Mouse (Mus musculus): ENCODE measurements around the gene Nos1ap.

Nos1ap gene

DNA sequence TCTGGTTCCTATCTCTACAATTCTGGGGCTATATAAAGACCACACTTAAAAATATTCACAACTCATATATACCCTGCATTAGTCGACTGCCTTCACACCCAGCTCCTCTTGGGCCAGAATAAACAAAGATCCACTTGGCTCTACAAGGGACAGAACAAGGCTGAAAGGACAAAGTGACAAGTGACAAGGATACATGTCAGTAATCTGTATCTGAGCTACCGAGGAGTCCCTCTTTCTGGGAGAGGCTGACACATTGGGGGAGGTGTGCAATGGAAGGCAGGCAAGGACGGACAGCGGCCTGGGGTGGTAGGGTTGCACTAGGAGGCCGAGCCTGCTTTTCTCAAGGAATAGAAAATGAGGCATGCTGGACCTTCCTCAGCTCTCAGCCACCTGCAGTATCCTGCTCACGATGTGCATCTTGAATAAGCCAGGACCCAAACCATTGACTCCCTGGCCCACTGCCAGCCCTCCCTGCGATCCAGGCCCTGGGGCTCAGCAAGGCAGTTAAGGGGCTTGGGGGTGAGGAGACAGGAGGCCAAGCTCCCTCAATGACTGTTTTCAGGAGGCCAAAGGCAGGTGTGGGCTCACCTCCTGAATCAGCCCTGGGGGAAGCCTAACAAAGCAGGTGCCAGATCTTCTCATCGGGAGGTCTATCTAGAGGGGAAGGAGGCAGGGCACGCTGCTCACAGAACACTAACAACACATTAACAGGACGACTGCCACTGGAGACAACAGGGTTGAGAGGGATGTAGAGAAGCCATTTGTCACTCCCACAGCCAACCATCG lies 87.0 kb downstream of the Nos1ap start:
- no peak for DNase-seq (ENCODE audit: low spot score in 2 of 2)

DNA sequence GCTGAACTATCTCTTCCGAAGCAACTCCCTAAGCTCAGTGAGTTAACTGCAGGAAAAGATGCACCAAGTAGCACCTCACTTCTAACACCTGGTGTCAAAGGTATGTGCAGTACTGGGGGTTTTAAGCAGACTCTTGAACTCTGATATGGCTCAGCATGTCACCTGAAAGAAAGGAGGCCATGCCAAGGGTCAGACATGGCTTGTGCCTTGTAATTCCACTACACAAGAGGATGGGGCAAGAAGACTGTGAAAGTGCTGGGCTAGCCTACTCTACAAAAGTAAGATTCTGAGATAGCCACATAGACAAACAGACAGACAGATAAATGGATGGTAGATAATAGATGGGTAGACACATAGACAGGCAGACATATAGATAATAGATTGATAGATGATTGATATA lies 87.7 kb downstream of the Nos1ap start:
- no peak for DNase-seq (ENCODE audit: low spot score in 2 of 2)

DNA sequence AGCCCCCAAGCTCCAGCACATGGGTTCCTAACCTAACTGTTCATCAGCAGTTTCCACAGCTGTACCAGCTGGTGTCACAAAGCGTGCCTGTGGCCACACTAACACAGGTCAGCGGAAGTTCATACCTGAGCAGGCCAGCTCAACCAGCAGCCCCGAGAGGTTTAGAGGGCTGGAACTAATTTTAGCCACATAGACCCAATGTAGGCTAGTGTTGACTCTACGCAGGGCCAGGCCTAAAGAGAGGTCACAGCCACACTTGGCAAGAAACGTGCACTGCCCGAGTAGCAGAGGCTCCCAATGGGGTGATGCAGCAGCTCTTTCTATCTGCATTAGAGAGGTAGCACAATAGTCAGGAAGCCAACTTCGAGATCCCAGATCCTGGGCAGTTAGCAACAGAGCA lies 88.1 kb downstream of the Nos1ap start:
- DNase-seq (ENCODE audit: low spot score in 2 of 2): no peak

DNA sequence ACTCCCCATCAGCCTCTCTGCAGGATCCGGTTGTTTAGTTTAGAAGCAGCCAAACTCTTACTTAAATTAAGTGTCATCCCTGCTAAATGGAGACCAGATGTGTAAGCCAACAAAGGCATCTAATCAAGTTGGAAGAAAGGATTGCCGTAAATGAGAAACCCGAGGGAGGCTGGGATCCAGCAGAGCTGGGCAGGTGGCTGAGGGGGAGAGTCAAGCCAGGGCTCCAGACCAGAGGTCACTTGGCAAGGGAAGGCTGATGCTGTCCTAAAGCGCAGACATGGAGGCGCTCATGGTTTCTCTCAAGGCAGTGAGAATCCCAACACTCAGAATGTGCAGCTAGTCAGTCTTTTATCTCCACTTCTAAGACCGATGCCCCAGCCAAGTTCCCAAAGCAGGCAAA lies 89.8 kb downstream of the Nos1ap start:
- no peak for DNase-seq (ENCODE audit: low spot score in 2 of 2)

DNA sequence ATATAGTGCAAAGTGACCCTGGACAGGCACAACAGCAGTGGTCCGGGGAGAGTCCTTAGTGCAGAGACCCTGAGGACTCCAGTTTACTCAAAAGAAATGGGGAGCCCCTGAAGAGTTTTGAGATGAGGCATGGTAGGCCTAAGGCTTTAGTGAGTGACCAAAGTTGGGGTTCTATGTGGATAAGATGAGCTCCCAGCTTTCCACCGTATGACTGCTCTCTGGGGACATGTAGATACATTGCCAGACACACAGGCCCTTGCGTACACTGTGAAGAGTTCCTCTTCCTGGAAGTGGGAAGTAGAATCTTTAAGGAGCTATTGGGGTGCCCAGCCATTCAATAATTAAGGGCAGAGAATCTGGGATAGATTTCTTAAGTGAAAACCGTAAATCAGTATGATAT lies 90.2 kb downstream of the Nos1ap start:
- DNase-seq (ENCODE audit: low spot score in 2 of 2): no peak

DNA sequence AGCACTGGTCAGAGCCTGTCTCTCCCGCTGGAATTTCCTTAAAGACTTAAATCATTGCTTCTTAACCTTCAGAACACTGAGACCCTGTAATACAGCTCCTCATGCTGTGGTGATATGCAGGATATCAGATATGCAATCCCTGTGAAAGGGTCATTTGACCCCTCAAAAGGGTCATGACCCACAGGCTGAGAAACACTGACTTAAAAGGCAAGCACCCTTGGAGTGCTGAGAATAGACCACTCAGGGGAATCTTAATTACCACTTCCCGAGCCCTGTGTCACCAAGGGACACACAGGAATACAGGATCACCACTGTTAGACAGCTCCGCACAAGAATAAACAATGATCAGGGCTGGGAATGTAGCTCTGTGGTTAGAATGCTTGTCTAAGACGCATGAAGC lies 91.0 kb downstream of the Nos1ap start:
- no peak for DNase-seq (ENCODE audit: low spot score in 2 of 2)

DNA sequence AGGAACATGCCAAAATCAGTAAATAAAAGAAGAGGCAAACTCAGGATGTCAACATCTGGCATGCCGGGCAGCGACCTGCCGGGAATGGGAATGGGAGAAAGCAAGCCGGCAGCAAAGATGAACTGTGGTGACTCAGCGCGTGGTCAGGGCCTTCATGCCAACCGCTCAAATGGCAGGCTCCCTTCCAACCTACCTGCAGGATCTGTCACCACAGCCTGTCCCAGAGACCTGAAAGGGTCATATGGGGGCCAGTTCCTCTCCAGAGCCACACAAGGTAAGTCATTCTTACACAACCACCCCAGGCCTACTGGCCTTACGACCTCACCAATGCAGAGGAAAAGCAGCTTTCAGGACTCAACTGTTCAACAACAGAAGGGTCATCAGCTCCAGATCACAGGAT lies 93.4 kb downstream of the Nos1ap start:
- no peak for DNase-seq (ENCODE audit: low spot score in 2 of 2)

DNA sequence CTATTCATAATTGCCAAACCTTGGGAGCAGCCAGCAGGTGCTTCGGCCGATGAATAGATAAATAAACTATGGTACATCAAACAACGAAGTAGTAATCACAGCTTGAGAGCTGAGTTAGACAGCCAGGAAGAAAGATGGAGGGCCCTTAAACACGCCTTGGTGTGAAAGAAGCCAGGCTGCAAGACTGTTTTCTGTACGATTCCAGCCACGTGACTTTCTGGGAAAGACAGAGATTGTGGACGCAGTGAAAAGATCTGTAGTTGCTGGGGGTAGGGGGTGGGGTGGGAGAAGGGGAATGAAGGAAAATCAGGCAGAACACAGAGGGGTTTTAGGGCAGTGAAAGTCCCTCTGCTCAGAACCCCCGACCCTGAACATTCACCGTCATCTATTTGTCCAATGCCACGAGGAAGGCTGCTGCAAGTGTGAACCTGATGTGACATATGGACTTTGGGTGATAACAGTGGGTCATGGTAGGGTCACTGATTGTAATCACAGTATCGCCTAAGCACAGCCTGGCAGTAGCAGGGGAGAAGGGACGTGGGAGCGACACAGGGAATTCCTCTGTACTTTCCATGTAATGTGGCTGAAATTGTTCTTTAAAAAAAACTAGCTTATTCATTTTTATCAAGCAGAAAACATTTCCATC lies 94.0 kb downstream of the Nos1ap start:
- no peak for DNase-seq (ENCODE audit: low spot score in 2 of 2)

DNA sequence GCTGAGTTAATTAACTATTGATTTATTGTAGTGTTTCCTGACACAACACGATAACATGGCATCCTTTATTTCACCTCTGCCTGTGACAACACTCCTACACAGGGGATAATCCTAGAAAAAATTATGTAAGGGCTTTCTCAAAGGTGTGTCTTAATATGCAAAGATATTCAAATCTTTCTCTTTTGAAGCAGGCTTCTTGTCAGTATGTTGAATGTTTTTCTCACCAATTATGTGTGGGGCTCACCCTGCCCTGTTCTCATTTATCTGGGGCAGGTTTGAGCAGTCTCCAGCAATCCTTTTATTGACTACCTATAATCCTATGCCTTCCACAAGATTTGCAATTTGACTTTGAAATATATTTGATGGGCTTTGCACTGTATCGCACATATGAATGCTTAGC lies 97.1 kb downstream of the Nos1ap start:
- no peak for DNase-seq (ENCODE audit: low spot score in 2 of 2)

DNA sequence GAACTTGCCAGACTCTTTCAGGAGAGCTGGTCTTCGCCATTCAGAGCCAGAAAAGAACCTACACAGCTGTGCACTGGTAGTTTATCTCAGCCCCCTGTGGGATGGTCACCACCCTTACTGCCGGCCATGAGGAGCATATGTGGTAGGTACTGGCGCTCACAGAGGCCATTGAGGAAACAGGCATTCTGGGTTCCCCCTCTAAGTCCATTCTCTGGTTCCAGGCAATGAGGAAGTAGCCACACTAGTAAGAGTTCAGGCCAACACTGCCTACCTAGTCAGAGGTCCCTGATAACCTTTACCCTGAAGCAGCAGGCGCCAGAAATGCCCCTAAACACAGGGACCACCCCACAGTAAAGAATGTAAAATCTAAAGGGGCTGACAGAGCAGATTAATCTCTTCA lies 97.6 kb downstream of the Nos1ap start:
- no peak for DNase-seq (ENCODE audit: low spot score in 2 of 2)

DNA sequence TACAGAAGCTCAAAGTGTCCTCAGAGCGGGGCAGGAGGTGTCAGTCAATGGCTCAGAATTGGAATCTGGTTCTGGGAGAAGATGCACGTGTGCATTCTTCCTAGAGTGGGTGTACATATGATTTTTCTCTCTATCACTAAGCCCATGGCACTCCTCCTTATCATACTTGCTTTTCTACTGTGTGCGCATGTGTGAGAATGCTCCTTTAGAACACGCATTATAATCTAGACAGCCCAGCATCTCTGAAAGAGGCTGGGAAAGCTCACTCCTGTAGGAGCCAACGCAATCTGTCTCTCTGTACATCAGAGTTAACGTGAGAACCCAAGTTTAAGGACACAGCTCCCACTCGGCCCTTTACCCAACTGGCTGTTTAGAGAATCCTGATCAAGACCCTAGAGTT lies 99.7 kb downstream of the Nos1ap start:
- DNase-seq (ENCODE audit: low spot score in 2 of 2): no peak

DNA sequence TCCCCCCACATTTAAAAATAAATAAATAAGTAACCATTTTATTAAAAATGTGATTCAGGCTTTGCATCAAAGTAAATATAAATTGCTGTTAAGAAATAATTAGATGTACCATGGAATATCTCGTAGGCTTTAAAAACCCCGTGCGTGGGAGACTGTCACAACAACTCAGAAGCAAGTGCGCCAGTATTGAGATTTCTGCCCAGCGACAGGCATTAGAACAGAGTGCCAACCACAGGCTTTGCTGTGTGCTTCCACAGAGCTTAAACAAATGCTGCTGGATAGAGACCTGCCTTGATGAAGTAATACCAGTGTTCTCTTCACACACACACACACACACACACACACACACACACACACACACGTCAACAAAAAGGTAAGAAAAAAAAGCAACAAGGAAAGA lies 100.2 kb downstream of the Nos1ap start:
- peak in 1 of 2 experiments; percentile 30 for DNase-seq (ENCODE audit: low spot score in 2 of 2)

DNA sequence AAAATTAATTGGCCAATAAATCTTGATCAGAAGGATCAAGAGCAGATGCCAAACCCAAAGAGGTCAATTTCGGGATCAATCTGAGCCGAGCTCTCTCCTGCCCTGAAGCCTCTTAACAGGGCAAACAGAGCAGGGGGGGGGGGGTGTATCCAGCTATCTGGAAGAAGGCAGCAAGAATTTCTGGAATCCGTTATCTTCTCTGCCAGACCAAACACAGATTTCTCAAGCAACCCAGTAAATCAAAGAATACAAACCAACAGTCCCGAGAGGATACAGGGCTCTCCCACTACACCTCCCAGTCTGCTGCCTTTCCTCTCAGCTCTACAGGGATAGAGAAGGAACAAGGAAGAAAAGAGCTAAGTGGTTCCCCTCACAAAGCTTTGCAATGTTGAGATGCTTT lies 104.5 kb downstream of the Nos1ap start:
- no peak for DNase-seq (ENCODE audit: low spot score in 2 of 2)

DNA sequence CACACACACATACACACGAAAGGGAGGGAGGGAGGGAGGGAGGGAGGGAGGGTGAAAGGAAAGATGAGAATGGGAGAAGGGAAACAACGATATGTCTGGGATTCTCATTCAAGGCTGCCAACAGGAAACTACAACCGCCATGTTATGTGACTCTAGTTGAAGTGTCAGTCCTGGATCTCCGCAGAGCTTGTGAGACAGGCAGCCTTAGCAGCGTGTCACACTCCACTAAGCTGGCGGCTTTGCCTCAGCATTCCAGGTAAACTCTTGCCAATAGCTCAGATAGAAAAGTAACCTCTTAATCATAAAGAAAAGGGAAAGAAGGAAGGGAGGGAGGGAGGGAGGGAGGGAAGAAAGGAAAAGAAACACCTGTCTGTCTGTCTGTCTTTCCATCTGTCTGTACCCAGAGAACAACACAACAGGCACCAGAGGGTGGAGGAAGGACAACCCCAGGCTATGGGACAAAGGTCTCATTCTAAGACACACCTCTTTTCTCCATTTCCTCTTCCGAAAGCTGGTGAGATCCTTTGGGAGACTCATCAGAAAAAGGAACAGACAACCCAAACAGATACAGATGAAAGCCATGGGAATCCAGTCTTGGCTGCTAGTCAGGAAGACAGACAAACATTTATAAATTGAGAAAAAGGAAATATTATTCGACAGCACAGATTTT lies 107.3 kb downstream of the Nos1ap start:
- no peak for DNase-seq (ENCODE audit: low spot score in 2 of 2)

DNA sequence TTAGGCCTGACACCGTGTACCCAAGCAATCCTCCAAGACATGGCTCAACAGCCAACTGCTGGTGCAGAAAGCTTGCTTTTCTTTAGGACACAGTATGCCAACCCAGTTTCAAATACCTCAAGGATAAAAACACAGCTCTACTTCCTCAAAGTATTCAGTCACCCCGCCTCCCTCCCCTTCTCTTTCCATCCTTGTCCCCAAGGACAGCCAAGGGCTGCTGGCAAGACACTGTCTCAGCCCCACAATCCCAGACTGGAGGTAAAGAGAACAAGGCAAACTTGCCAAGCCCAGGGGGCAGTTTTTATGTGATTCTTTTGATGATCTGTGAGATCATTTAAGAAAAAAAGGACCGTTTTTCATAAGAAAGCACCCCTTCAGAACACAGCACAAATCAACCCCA lies 108.6 kb downstream of the Nos1ap start:
- DNase-seq (ENCODE audit: low spot score in 2 of 2): peak in 1 of 2 experiments; percentile 20

DNA sequence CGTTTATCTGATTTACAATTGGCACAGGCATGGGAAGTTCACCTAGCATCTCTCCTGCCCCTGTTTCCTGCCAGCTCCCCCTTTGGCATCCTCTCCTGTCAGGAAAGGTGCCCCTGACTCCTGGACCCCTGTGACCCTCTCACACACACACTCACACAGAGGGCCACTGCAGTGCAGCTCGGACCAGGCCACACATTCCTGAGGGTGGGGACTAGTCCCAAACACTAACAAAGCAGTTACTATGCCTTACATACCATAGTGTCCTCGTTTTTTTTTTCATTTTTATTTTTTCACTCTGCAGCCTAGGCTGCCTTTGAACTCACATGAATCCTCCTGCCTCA lies 110.2 kb downstream of the Nos1ap start:
- no peak for DNase-seq (ENCODE audit: low spot score in 2 of 2)

DNA sequence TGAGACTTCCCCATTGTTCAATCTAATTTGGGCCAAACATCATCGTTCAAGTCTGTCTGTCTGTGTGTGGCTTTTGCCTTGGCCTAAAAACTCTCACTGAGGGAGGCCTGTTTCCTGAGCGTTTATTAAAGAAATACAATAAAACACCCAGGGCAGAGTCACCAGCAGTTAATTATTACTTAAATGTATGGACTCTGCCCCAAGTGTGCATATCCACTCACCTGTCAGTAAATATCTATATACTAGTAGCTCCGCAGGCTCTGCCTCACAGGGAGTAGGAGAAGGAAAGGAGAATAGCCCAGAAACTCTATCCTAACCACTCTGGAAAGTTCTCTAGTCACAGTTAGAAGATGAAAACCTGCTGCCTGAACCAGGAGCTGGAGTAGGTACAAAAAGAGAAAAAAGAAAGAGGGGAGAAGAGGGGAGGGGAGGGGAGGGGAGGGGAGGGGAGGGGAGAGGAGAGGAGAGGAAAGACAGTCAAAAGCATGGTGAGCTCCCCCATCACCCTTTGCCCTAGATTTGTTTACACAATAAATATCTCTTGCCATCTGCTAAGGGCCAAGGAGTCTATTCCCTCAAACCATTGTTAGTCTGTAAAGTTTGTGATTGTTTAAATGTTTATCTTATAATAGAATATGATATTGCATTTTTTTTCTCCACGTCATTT lies 110.7 kb downstream of the Nos1ap start:
- no peak for DNase-seq (ENCODE audit: low spot score in 2 of 2)

DNA sequence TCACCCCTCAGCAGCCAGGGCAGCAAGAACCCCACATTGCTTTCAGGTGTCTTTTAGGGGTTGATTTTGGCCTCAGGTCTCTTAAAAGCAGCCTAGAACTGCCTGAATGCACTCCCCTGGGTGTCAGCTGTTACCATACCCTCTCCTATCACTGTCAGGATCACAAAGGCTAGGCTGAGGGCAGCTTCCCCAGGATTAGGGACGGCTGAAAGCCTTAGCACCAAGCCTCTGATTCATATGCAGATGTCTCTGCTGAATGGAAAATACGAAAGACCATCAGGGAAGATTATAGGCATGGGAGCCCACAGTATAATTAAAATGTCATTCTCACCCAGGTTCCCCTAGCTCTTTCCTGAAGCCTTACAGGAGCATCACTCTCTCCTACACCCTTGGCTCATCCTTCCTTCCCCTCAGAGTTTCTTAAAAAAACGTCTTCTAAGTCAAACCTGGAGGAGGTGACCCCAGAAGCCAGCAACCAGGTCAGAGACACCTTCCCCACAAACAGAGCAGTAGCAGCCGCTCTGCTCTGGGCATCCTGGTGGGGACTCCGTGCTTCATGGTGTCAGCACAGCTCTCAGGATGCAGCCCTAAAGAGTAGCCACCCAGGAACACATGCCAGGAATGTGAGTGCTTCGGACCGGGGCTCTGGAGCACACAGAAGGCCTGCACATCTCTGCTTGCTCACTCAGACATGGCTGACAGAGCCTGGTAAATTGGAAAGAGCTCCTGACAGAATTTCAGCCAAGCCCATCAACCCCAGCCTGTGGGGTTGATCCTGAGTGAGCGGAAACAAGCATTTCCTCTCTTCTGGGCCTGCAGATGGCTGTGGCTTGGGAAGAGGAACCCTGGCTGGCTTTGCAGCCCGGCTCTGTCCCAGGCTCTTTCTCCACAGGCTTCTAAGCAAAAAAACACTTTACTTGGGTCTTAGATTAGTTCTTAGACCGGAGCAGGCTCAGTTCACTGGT lies 111.7 kb downstream of the Nos1ap start:
- DNase-seq (ENCODE audit: low spot score in 2 of 2): peak in 1 of 2 experiments; percentile 36

DNA sequence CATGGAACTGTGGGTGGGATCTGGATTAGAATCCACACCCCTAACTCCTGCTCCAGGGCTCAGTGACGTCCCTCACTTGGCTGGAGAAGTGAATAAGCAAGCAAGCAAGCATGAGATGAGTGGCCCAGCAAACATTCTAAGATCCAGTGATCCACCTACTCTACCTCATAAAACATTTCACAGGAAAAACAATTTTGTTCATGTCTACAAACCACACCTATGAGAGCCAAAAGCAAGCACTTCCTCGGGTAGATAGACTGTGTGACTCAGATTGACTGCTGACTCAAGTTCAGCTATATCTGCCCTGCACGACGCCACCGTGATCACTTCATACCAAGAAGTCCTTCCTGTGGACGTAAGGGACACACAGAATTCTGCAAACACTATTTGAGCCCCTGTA lies 116.2 kb downstream of the Nos1ap start:
- DNase-seq (ENCODE audit: low spot score in 2 of 2): no peak

DNA sequence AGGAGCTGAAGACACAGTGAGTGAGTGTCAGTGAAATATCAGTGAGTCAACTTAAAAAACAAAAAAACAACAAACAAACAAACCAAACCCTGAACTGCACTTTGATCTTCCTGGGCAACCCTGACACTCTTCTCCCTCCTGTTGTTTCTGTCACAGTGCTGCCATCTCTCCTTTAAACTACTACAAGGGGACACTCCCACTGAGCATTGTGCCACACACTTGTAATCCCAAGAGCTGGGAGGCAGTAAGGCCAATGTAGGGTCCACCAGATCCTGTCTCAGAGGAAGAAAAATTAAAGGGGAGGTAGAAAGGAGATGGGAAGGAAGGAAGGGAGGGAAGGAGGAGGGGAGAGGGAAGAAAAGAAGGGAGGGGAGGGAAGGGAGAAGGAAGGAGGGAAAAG lies 116.8 kb downstream of the Nos1ap start:
- DNase-seq (ENCODE audit: low spot score in 2 of 2): no peak
